Mouse (Mus musculus): ENCODE measurements around the gene Spata13. TPM values are rescaled to one million over a fixed set of nuclear protein-coding genes. Genes with fewer than 3 reads are reported as not detected.

The Spata13 gene
- total RNA-seq, 2 experiments from 2014 or later: 152 to 167 TPM

GRCm38 (mm10) chr14:60712289-60712830 lies 78.6 kb downstream of the Spata13 start:
- no peak for DNase-seq

GRCm38 (mm10) chr14:60715686-60716085 lies 81.9 kb downstream of the Spata13 start:
- no peak for DNase-seq

- no peak for DNase-seq
These were observed 87.5 kb downstream of the Spata13 start for GRCm38 (mm10) chr14:60721304-60721703.

GRCm38 (mm10) chr14:60721938-60722337 lies 88.1 kb downstream of the Spata13 start:
- no peak for DNase-seq

GRCm38 (mm10) chr14:60726091-60726490 lies 92.3 kb downstream of the Spata13 start:
- peak; percentile 56 to 63 for DNase-seq

GRCm38 (mm10) chr14:60727130-60727529 lies 93.3 kb downstream of the Spata13 start:
- no peak for DNase-seq

- no peak for DNase-seq
These were observed 98.3 kb downstream of the Spata13 start for GRCm38 (mm10) chr14:60732081-60732480.

- DNase-seq: peak; percentile 66 to 77
These were observed 99.0 kb downstream of the Spata13 start for GRCm38 (mm10) chr14:60732787-60733186.

GRCm38 (mm10) chr14:60733706-60734105 lies 99.9 kb downstream of the Spata13 start:
- no peak for DNase-seq

- no peak for DNase-seq
These were observed 101.4 kb downstream of the Spata13 start for GRCm38 (mm10) chr14:60735206-60735605.

- no peak for DNase-seq
These were observed 102.2 kb downstream of the Spata13 start for GRCm38 (mm10) chr14:60735848-60736547.

GRCm38 (mm10) chr14:60736591-60737192 lies 102.9 kb downstream of the Spata13 start:
- peak; percentile 50 to 69 for DNase-seq

GRCm38 (mm10) chr14:60737202-60737611 lies 103.4 kb downstream of the Spata13 start:
- no peak for DNase-seq

GRCm38 (mm10) chr14:60738434-60738938 lies 104.7 kb downstream of the Spata13 start:
- no peak for DNase-seq

- no peak for DNase-seq
These were observed 105.4 kb downstream of the Spata13 start for GRCm38 (mm10) chr14:60739155-60739554.

- no peak for DNase-seq
These were observed 105.8 kb downstream of the Spata13 start for GRCm38 (mm10) chr14:60739616-60740015.

- DNase-seq: no peak
These were observed 106.7 kb downstream of the Spata13 start for GRCm38 (mm10) chr14:60740507-60740906.

GRCm38 (mm10) chr14:60741033-60741432 lies 107.2 kb downstream of the Spata13 start:
- DNase-seq: no peak

GRCm38 (mm10) chr14:60741490-60741981 lies 107.7 kb downstream of the Spata13 start:
- peak; percentile 82 for DNase-seq

- no peak for DNase-seq
These were observed 109.9 kb downstream of the Spata13 start for GRCm38 (mm10) chr14:60743681-60744080.

GRCm38 (mm10) chr14:60745201-60745600 lies 111.4 kb downstream of the Spata13 start:
- DNase-seq: no peak

- DNase-seq: no peak
These were observed 112.3 kb downstream of the Spata13 start for GRCm38 (mm10) chr14:60746141-60746540.

Measured in adrenal gland, postnatal 36 days (tissue).